Mouse (Mus musculus) ES-E14 (cell line): ENCODE data around the gene BC024978. TPM values are rescaled to one million over a fixed set of nuclear protein-coding genes. Genes with fewer than 3 reads are reported as not detected.

ENCODE experiments used
- DNase-seq: peaks from one replicate; pipeline ENCODE4 v3.0.0-alpha.2; 2013; ENCODE audit warnings: low read depth, low spot score
- H3K27ac ChIP-seq: 2 replicates; pipeline ENCODE4 v1.5.1; 2012; ENCODE audit warnings: low read depth, mild to moderate bottlenecking, low read length, moderate library complexity, mixed read lengths; ENCODE audit not compliant: poor library complexity, insufficient read depth, severe bottlenecking
- H3K36me3 ChIP-seq: 2 replicates; pipeline ENCODE4 v1.6.1; 2012; ENCODE audit warnings: mild to moderate bottlenecking, low read length, moderate library complexity, mixed read lengths; ENCODE audit not compliant: control insufficient read depth, poor library complexity, insufficient read depth, severe bottlenecking
- H3K4me1 ChIP-seq, 2 experiments: fragments of 150-350 bp in 1 of 2; sonication (generic) in 1 of 2; 2 replicates each; pipeline ENCODE4 v1.6.1; 2012; ENCODE audit warnings: low read length in 2 of 2, mild to moderate bottlenecking in 1 of 2, mixed read lengths in 1 of 2; ENCODE audit not compliant: control insufficient read depth in 2 of 2, insufficient read depth in 2 of 2, poor library complexity in 1 of 2
- H3K4me3 ChIP-seq, 2 experiments: fragments of 150-350 bp in 1 of 2; sonication (generic) in 1 of 2; 2 replicates each; pipeline ENCODE4 v1.5.1; 2012; ENCODE audit warnings: low read length in 2 of 2, low read depth in 1 of 2, mild to moderate bottlenecking in 1 of 2, mixed read lengths in 1 of 2; ENCODE audit not compliant: insufficient read depth in 1 of 2, poor library complexity in 1 of 2, severe bottlenecking in 1 of 2
- H3K9ac ChIP-seq: 2 replicates; pipeline ENCODE4 v1.6.1; 2012; ENCODE audit warnings: low read depth, mild to moderate bottlenecking, low read length, mixed read lengths; ENCODE audit not compliant: poor library complexity, insufficient read depth, severe bottlenecking
- H3K9me3 ChIP-seq: fragments of 150-350 bp; sonication (generic); 2 replicates; pipeline ENCODE4 v1.6.1; 2012; ENCODE audit warnings: low read depth, mild to moderate bottlenecking, low read length; ENCODE audit not compliant: control insufficient read depth, insufficient read depth
- CHD2 ChIP-seq: IDR thresholded peaks from 2 replicates; pipeline ENCODE4 v1.6.1; 2014; ENCODE audit warnings: mild to moderate bottlenecking, low read depth, low read length, inconsistent platforms
- HCFC1 ChIP-seq: IDR thresholded peaks from 2 replicates; pipeline ENCODE4 v1.6.1; 2012; ENCODE audit warnings: low read length, inconsistent platforms, borderline replicate concordance; ENCODE audit not compliant: insufficient read depth
- MAFK ChIP-seq: IDR thresholded peaks from 2 replicates; pipeline ENCODE4 v1.6.1; 2014; ENCODE audit warnings: mild to moderate bottlenecking, low read depth, low read length, inconsistent platforms; ENCODE audit not compliant: insufficient read depth
- ZC3H11A ChIP-seq: IDR thresholded peaks from 2 replicates; pipeline ENCODE4 v1.6.1; 2012; ENCODE audit warnings: low read depth, mild to moderate bottlenecking, inconsistent platforms, low read length, borderline replicate concordance
- ZNF384 ChIP-seq: IDR thresholded peaks from 2 replicates; pipeline ENCODE4 v1.6.1; 2012; ENCODE audit warnings: low read depth, low read length, inconsistent platforms
- in situ Hi-C, 2 experiments: fragments of 600-800 bp; cut with MboI; formaldehyde crosslinking; loops; one replicate each; pipeline ENCODE4 v1.15.1; 2025; ENCODE audit warnings: low sequenced_read_pairs in 2 of 2, inconsistent platforms in 1 of 2; ENCODE audit not compliant: unreplicated experiment in 2 of 2
- total RNA-seq: library from RNA; depleted of rRNA; stranded (reverse); fragments of 300-350 nt; gene quantifications from 2 replicates; pipeline ENCODE4 v1.2.3, GENCODE M21; 2012

The BC024978 gene
- total RNA-seq, 1 experiment, result 12.0 TPM

GRCm38 (mm10) chr7:27162780-27163449, 32.7 kb upstream of the BC024978 start:
- H3K4me1 ChIP-seq, result peaks cover 3 to 15% of the 10 kb centered on the region in 2 experiments; a peak in 3 of 4 replicates
- H3K4me3 ChIP-seq, result no peak overlapping the region
- in situ Hi-C loops, result no loop called here
- no peak overlapping the region for H3K9ac ChIP-seq
- DNase-seq, result no peak
- peaks cover 17% of the 10 kb centered on the region for H3K36me3 ChIP-seq
- H3K9me3 ChIP-seq, result no peaks in the 10 kb centered on the region
- TF ChIP-seq MAFK (no peak), ZC3H11A (no peak), HCFC1 (no peak), ZNF384 (no peak), CHD2 (no peak)
- H3K27ac ChIP-seq, result no peak overlapping the region

- H3K27ac ChIP-seq, result no peak overlapping the region
- in situ Hi-C loops, result no loop called here
These were observed 32.2 kb upstream of the BC024978 start for GRCm38 (mm10) chr7:27163450-27163805.

GRCm38 (mm10) chr7:27164112-27164947, 31.3 kb upstream of the BC024978 start:
- Histone ChIP-seq H3K9ac (peak overlapping the region; percentile 95), H3K36me3 (peaks cover 4% of the 10 kb centered on the region; the same call in 1 of the 2 replicates), H3K4me1 (peaks cover 3 to 15% of the 10 kb centered on the region in 2 experiments; a peak in 3 of 4 replicates), H3K9me3 (no peaks in the 10 kb centered on the region), H3K4me3 (peak overlapping the region; percentile 72 to 87), H3K27ac (no peak overlapping the region; the same call in 1 of the 2 replicates)
- TF ChIP-seq HCFC1 (peak; percentile 63; the same call in 1 of the 2 replicates), CHD2 (no peak)
- DNase-seq, result no peak
- in situ Hi-C loops, result no loop called here

More at GRCm38 (mm10) chr7:27163450-27163805, 32.2 kb upstream of the BC024978 start:
- Histone ChIP-seq H3K9ac (no peak overlapping the region), H3K4me1 (peaks cover 3 to 15% of the 10 kb centered on the region in 2 experiments; a peak in 3 of 4 replicates), H3K9me3 (no peaks in the 10 kb centered on the region), H3K4me3 (no peak overlapping the region), H3K36me3 (peaks cover 12% of the 10 kb centered on the region)
- DNase-seq, result no peak
- TF ChIP-seq ZNF384, result no peak
- TF ChIP-seq MAFK, result no peak
- no peak for TF ChIP-seq HCFC1
- TF ChIP-seq CHD2, result no peak
- no peak for TF ChIP-seq ZC3H11A

- H3K9ac ChIP-seq, result peak overlapping the region; percentile 95
- no peak overlapping the region; the same call in none of the 2 replicates for H3K27ac ChIP-seq
- no peaks in the 10 kb centered on the region; the same call in 1 of the 2 replicates for H3K36me3 ChIP-seq
- H3K4me1 ChIP-seq, result peaks cover 3 to 14% of the 10 kb centered on the region in 2 experiments; a peak in 3 of 4 replicates
- in situ Hi-C loops, result no loop called here
- DNase-seq, result no peak
- H3K9me3 ChIP-seq, result no peaks in the 10 kb centered on the region
- H3K4me3 ChIP-seq, result peak overlapping the region; percentile 72 to 87
- TF ChIP-seq CHD2, result no peak
- TF ChIP-seq HCFC1, result no peak
- no peak for TF ChIP-seq ZC3H11A
- TF ChIP-seq MAFK, result no peak
- no peak for TF ChIP-seq ZNF384
These were observed 30.4 kb upstream of the BC024978 start for GRCm38 (mm10) chr7:27165007-27165655.
